In the genomic region with DNA sequence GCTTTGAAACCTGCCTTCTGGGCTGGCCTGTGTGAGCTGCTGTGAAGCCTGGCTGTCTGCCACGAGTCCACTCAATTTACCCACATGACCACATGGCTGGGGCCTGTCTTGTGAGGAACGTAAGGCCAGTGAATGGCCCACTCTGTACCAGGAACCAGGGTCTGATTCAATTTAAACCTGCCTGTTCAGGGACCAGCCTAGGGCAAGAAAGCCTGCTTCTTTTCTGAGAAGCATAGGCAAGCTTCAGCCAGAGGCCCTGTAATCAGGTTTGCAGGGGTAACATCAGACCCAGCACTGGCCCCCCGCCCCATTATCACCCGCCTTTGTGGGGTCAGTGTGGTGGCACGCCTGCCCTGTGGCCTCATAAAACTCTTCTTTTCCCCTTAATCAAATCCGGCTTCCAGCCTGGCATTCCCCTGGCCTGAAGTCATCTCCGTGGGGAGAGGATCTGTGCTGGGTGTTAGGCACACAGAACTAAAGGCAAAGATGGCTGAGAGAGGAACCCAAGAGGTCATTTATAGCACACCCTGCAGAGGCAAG, we compare ENCODE assay signal across 9 mouse cellular contexts.
DNase-seq lines count a peak whose midpoint lies in the region; ATAC-seq lines count a peak whose summit lies in the region.
"Had no signal": no experiment of that assay in that cellular context is flagged by ENCODE, and none has a peak within 500 bp of the region (broad histone marks: within the 10 kb centered on the region; RNA-seq: fewer than 3 reads in every experiment).

No protein-coding gene starts in this region.

- H3K27me3 ChIP-seq in embryonic facial prominence, embryonic 15.5 days: no peaks in the 10 kb centered on the region
- H3K27me3 ChIP-seq in hindbrain, embryonic 10.5 days (ENCODE audit: insufficient read depth, poor library complexity, severe bottlenecking): no peaks in the 10 kb centered on the region
- H3K27me3 ChIP-seq in stomach, embryonic 16.5 days (ENCODE audit: control insufficient read depth, insufficient read depth, low read length): no peaks in the 10 kb centered on the region
- H3K27me3 ChIP-seq: CH12.LX had no signal

- DNase-seq in heart, adult 11 months: peak; percentile 93
- DNase-seq in heart, postnatal 25 days (ENCODE audit: low spot score): no peak
- peak; percentile 17 for DNase-seq in hindbrain, embryonic 10.5 days (ENCODE audit: low spot score)
- DNase-seq in lung, adult 18-20 months: peak; percentile 7 to 36

- no peak overlapping the region for H3K4me3 ChIP-seq in embryonic facial prominence, embryonic 15.5 days (replicated peaks)
- H3K4me3 ChIP-seq in hindbrain, embryonic 10.5 days: no peak overlapping the region
- H3K4me3 ChIP-seq in stomach, embryonic 16.5 days (replicated peaks; ENCODE audit: low read length): no peak overlapping the region

- no peaks in the 10 kb centered on the region for H3K4me1 ChIP-seq in embryonic facial prominence, embryonic 15.5 days
- H3K4me1 ChIP-seq in hindbrain, embryonic 10.5 days (replicated peaks): peaks cover 19% of the 10 kb centered on the region
- H3K4me1 ChIP-seq in stomach, embryonic 16.5 days (ENCODE audit: control insufficient read depth, insufficient read depth, low read length): no peaks in the 10 kb centered on the region

- H3K9ac ChIP-seq in embryonic facial prominence, embryonic 15.5 days: no peak overlapping the region
- no peak overlapping the region for H3K9ac ChIP-seq in stomach, embryonic 16.5 days (ENCODE audit: low read length)

- H3K36me3 ChIP-seq in embryonic facial prominence, embryonic 15.5 days: no peaks in the 10 kb centered on the region
- H3K36me3 ChIP-seq in hindbrain, embryonic 10.5 days: no peaks in the 10 kb centered on the region
- H3K36me3 ChIP-seq in stomach, embryonic 16.5 days (ENCODE audit: control insufficient read depth, insufficient read depth, low read length): no peaks in the 10 kb centered on the region

- 30% methylated on average over 7 of the region's 7 CpGs for WGBS in embryonic facial prominence, embryonic 15.5 days
- 58% methylated on average over 7 of the region's 7 CpGs for WGBS in hindbrain, embryonic 10.5 days
- WGBS in stomach, embryonic 16.5 days: 45% methylated on average over 7 of the region's 7 CpGs

- no peak overlapping the region for H3K27ac ChIP-seq in embryonic facial prominence, embryonic 15.5 days (replicated peaks)
- H3K27ac ChIP-seq in hindbrain, embryonic 10.5 days: peak overlapping the region; percentile 60; the same call in 1 of the 2 replicates
- H3K27ac ChIP-seq in stomach, embryonic 16.5 days (ENCODE audit: low read length): no peak overlapping the region

- ATAC-seq in embryonic facial prominence, embryonic 15.5 days (ENCODE audit: insufficient number of reproducible peaks, low FRiP score, low TSS enrichment, low read depth): peak; percentile 57
- ATAC-seq in stomach, embryonic 16.5 days (ENCODE audit: insufficient read depth, low FRiP score): peak; percentile 80
- no peak for ATAC-seq in inflammation-experienced regulatory T-cells, adult 6 months
- no peak for ATAC-seq in granulocyte monocyte progenitor cell, adult 5-6 weeks (replicated peaks; ENCODE audit: poor library complexity, severe bottlenecking)

- H3K9me3 ChIP-seq in embryonic facial prominence, embryonic 15.5 days (replicated peaks): 0 out of 2 replicates have a peak, but pooled peaks cover 3% of the 10 kb centered on the region
- H3K9me3 ChIP-seq in hindbrain, embryonic 10.5 days: no peaks in the 10 kb centered on the region
- H3K9me3 ChIP-seq in stomach, embryonic 16.5 days (replicated peaks; ENCODE audit: control insufficient read depth, low read length): no peaks in the 10 kb centered on the region

- no peak overlapping the region for H3K4me2 ChIP-seq in embryonic facial prominence, embryonic 15.5 days (replicated peaks)
- no peak overlapping the region for H3K4me2 ChIP-seq in stomach, embryonic 16.5 days (ENCODE audit: low read depth, low read length)

- intact Hi-C loops in heart, postnatal 25 days (cut with DNase I): no loop called here

Comparison
In these comparisons a context has a peak if more than half of its experiments do, and no peak if none do; other contexts are left out.
1. ATAC-seq: peak in embryonic facial prominence, embryonic 15.5 days (single experiment) and stomach, embryonic 16.5 days (single experiment); none in inflammation-experienced regulatory T-cells, adult 6 months (single experiment) and granulocyte monocyte progenitor cell, adult 5-6 weeks (single experiment).